Mouse (Mus musculus) heart, adult 2 months (tissue): ENCODE data around the gene Adh4.

Experiments
- CTCF ChIP-seq: fragments of 200-600 bp; IDR thresholded peaks from 2 replicates; pipeline ENCODE4 v1.8.1; 2022; ENCODE audit warnings: antibody characterized with exemption, mild to moderate bottlenecking, moderate library complexity
- POLR2A ChIP-seq: fragments of 200-500 bp; IDR thresholded peaks from 2 replicates; pipeline ENCODE4 v1.6.1; 2011; ENCODE audit warnings: mild to moderate bottlenecking, low read depth, low read length, control low read depth; ENCODE audit not compliant: insufficient read depth

- TF ChIP-seq CTCF (no peak), POLR2A (no peak)
Measured at GRCm38 (mm10) chr3:138381133-138381532, 34.1 kb upstream of the Adh4 start.
